Comparison of ENCODE assay signal across 16 mouse cellular contexts in the genomic region with DNA sequence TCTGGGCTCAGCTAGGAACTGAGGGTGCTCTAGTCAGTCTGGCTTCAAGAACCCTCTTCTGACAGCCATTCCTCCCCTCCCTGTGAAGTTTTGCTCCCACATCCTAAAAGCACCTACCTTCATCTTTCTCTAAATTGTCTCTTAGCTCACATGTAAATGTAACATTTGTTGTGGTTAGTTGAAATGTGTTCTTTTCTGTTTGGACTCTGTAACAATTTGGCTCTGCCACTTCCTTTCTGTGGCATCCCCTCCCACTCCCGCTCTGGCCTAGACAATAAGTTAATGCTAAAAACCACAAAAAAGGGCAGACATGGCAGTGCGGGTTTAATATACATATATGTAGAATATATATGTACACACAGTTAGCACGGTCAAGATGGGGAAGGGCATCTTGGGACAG. TPM values are rescaled to one million over a fixed set of nuclear protein-coding genes. Genes with fewer than 3 reads are reported as not detected.
"Had no signal": no experiment of that assay in that cellular context is flagged by ENCODE, and none has a peak within 500 bp of the region (broad histone marks: within the 10 kb centered on the region; RNA-seq: fewer than 3 reads in every experiment).

No protein-coding gene starts in this region.

- H3K9me3 ChIP-seq: limb, embryonic 15.5 days; liver, embryonic 13.5 days; lung, embryonic 15.5 days; neural tube, embryonic 12.5 days had no signal

- H3K4me3 ChIP-seq: limb, embryonic 15.5 days; liver, embryonic 13.5 days; lung, embryonic 15.5 days; myocyte; neural tube, embryonic 12.5 days had no signal

- ATAC-seq: liver, postnatal 0 days had no signal

- H3K27me3 ChIP-seq: limb, embryonic 15.5 days; liver, embryonic 13.5 days; lung, embryonic 15.5 days; neural tube, embryonic 12.5 days had no signal

- DNase-seq: kidney, adult 8-10 months; kidney, postnatal 36 days; liver, embryonic 13.5 days; liver, postnatal 0 days; lung, postnatal 14 days; midbrain, embryonic 14.5 days; spleen, adult 18-20 months; thymus, adult 2 months; thymus, postnatal 25 days had no signal

- H3K27ac ChIP-seq: kidney, postnatal 0 days; limb, embryonic 15.5 days; liver, embryonic 13.5 days; lung, embryonic 15.5 days; neural tube, embryonic 12.5 days had no signal

- H3K9ac ChIP-seq: limb, embryonic 15.5 days; liver, embryonic 13.5 days; liver, postnatal 0 days; lung, embryonic 15.5 days; neural tube, embryonic 12.5 days had no signal

- H3K4me2 ChIP-seq: limb, embryonic 15.5 days; liver, embryonic 13.5 days; lung, embryonic 15.5 days; neural tube, embryonic 12.5 days had no signal

RNA-seq across cellular contexts. Expression of gene Casq1, which starts 22.5 kb away (rescaled TPM):
- total RNA-seq: megakaryocyte-erythroid progenitor cell, adult 5-6 weeks; neutrophil, adult 5-6 weeks had no signal
